Mouse (Mus musculus): ENCODE data around the gene Mrtfa. TPM values are rescaled to one million over a fixed set of nuclear protein-coding genes. Genes with fewer than 3 reads are reported as not detected.

Gene Mrtfa
- polyA plus RNA-seq, 1 experiment from 2014 or later = 32.0 TPM

GRCm38 (mm10) chr15:81072748-81073147 lies 117.8 kb downstream of the Mrtfa start:
- ATAC-seq = no peak
- no peaks in the 10 kb centered on the region for H3K4me1 ChIP-seq (replicated peaks)
- H3K4me3 ChIP-seq (replicated peaks) = no peak overlapping the region
- no peak overlapping the region for H3K27ac ChIP-seq
- no peak overlapping the region for H3K4me2 ChIP-seq (replicated peaks)
- WGBS = 78% methylated on average over 2 of the region's 2 CpGs
- no peaks in the 10 kb centered on the region for H3K27me3 ChIP-seq
- peaks cover 4% of the 10 kb centered on the region; the same call in 1 of the 2 replicates for H3K36me3 ChIP-seq
- H3K9me3 ChIP-seq = 0 out of 2 replicates have a peak, but pooled peaks cover 2% of the 10 kb centered on the region
- H3K9ac ChIP-seq (replicated peaks) = no peak overlapping the region

- Histone ChIP-seq H3K36me3 (peaks cover 4% of the 10 kb centered on the region; the same call in 1 of the 2 replicates), H3K9me3 (0 out of 2 replicates have a peak, but pooled peaks cover 2% of the 10 kb centered on the region), H3K4me3 (replicated peaks) (no peak overlapping the region), H3K4me1 (replicated peaks) (no peaks in the 10 kb centered on the region), H3K27ac (no peak overlapping the region), H3K4me2 (replicated peaks) (no peak overlapping the region), H3K27me3 (no peaks in the 10 kb centered on the region), H3K9ac (replicated peaks) (no peak overlapping the region)
- no peak for ATAC-seq
- 93% methylated on average over 1 of the region's 1 CpGs for WGBS
Measured at GRCm38 (mm10) chr15:81070470-81070869, 120.1 kb downstream of the Mrtfa start.

- H3K4me3 ChIP-seq (replicated peaks) = no peak overlapping the region
Measured at GRCm38 (mm10) chr15:81068641-81069381, 121.7 kb downstream of the Mrtfa start.

GRCm38 (mm10) chr15:81067761-81068160 lies 122.8 kb downstream of the Mrtfa start:
- Histone ChIP-seq H3K27me3 (no peaks in the 10 kb centered on the region), H3K36me3 (peaks cover 4% of the 10 kb centered on the region; the same call in 1 of the 2 replicates), H3K4me1 (replicated peaks) (peaks cover 3% of the 10 kb centered on the region), H3K9me3 (0 out of 2 replicates have a peak, but pooled peaks cover 2% of the 10 kb centered on the region), H3K4me3 (replicated peaks) (no peak overlapping the region), H3K9ac (replicated peaks) (no peak overlapping the region), H3K4me2 (replicated peaks) (no peak overlapping the region), H3K27ac (no peak overlapping the region)
- ATAC-seq = no peak
- 96% methylated on average over 3 of the region's 3 CpGs for WGBS

More at GRCm38 (mm10) chr15:81068641-81069381, 121.7 kb downstream of the Mrtfa start:
- Histone ChIP-seq H3K27me3 (no peaks in the 10 kb centered on the region), H3K27ac (no peak overlapping the region), H3K36me3 (peaks cover 4% of the 10 kb centered on the region; the same call in 1 of the 2 replicates), H3K9ac (replicated peaks) (no peak overlapping the region), H3K4me1 (replicated peaks) (no peaks in the 10 kb centered on the region), H3K9me3 (0 out of 2 replicates have a peak, but pooled peaks cover 2% of the 10 kb centered on the region), H3K4me2 (replicated peaks) (no peak overlapping the region)
- 97% methylated on average over 5 of the region's 5 CpGs for WGBS
- ATAC-seq = no peak

GRCm38 (mm10) chr15:81066976-81067375 lies 123.6 kb downstream of the Mrtfa start:
- peaks cover 11% of the 10 kb centered on the region for H3K4me1 ChIP-seq (replicated peaks)
- whole genome bisulfite sequencing = 81% methylated on average over 5 of the region's 5 CpGs
- ATAC-seq = no peak

GRCm38 (mm10) chr15:81064661-81065060 lies 125.9 kb downstream of the Mrtfa start:
- 97% methylated on average over 4 of the region's 4 CpGs for WGBS
- H3K27me3 ChIP-seq = no peaks in the 10 kb centered on the region
- ATAC-seq = no peak

More at GRCm38 (mm10) chr15:81066976-81067375, 123.6 kb downstream of the Mrtfa start:
- H3K4me2 ChIP-seq (replicated peaks) = no peak overlapping the region
- no peak overlapping the region for H3K4me3 ChIP-seq (replicated peaks)
- 0 out of 2 replicates have a peak, but pooled peaks cover 2% of the 10 kb centered on the region for H3K9me3 ChIP-seq
- H3K27ac ChIP-seq = no peak overlapping the region
- H3K27me3 ChIP-seq = no peaks in the 10 kb centered on the region
- H3K9ac ChIP-seq (replicated peaks) = no peak overlapping the region
- peaks cover 4% of the 10 kb centered on the region; the same call in 1 of the 2 replicates for H3K36me3 ChIP-seq

GRCm38 (mm10) chr15:81064143-81064542 lies 126.4 kb downstream of the Mrtfa start:
- no peak for ATAC-seq
- Histone ChIP-seq H3K27me3 (no peaks in the 10 kb centered on the region), H3K36me3 (peaks cover 3% of the 10 kb centered on the region; the same call in 1 of the 2 replicates), H3K4me3 (replicated peaks) (no peak overlapping the region), H3K4me1 (replicated peaks) (peaks cover 14% of the 10 kb centered on the region), H3K27ac (no peak overlapping the region), H3K9me3 (0 out of 2 replicates have a peak, but pooled peaks cover 2% of the 10 kb centered on the region), H3K4me2 (replicated peaks) (no peak overlapping the region), H3K9ac (replicated peaks) (no peak overlapping the region)
- WGBS = 38% methylated on average over 1 of the region's 1 CpGs

More at GRCm38 (mm10) chr15:81064661-81065060, 125.9 kb downstream of the Mrtfa start:
- Histone ChIP-seq H3K4me2 (replicated peaks) (no peak overlapping the region), H3K36me3 (peaks cover 4% of the 10 kb centered on the region; the same call in 1 of the 2 replicates), H3K9ac (replicated peaks) (no peak overlapping the region), H3K27ac (no peak overlapping the region), H3K9me3 (0 out of 2 replicates have a peak, but pooled peaks cover 2% of the 10 kb centered on the region), H3K4me3 (replicated peaks) (no peak overlapping the region), H3K4me1 (replicated peaks) (peaks cover 14% of the 10 kb centered on the region)

- H3K36me3 ChIP-seq = no peaks in the 10 kb centered on the region
- ATAC-seq = no peak
- no peak overlapping the region for H3K4me2 ChIP-seq (replicated peaks)
- no peak overlapping the region for H3K27ac ChIP-seq
- H3K9me3 ChIP-seq = no peaks in the 10 kb centered on the region
- no peak overlapping the region for H3K4me3 ChIP-seq (replicated peaks)
- WGBS = 61% methylated on average over 8 of the region's 8 CpGs
- H3K27me3 ChIP-seq = no peaks in the 10 kb centered on the region
- no peak overlapping the region for H3K9ac ChIP-seq (replicated peaks)
- peaks cover 14% of the 10 kb centered on the region for H3K4me1 ChIP-seq (replicated peaks)
Measured at GRCm38 (mm10) chr15:81062616-81063015, 127.9 kb downstream of the Mrtfa start.

GRCm38 (mm10) chr15:81062175-81062588 lies 128.4 kb downstream of the Mrtfa start:
- H3K9me3 ChIP-seq = no peaks in the 10 kb centered on the region
- no peaks in the 10 kb centered on the region for H3K36me3 ChIP-seq
- H3K4me2 ChIP-seq (replicated peaks) = no peak overlapping the region
- H3K4me3 ChIP-seq (replicated peaks) = no peak overlapping the region
- peaks cover 14% of the 10 kb centered on the region for H3K4me1 ChIP-seq (replicated peaks)
- no peak overlapping the region for H3K9ac ChIP-seq (replicated peaks)
- WGBS = 40% methylated on average over 8 of the region's 8 CpGs
- no peak overlapping the region for H3K27ac ChIP-seq
- ATAC-seq = no peak
- H3K27me3 ChIP-seq = no peaks in the 10 kb centered on the region

- Histone ChIP-seq H3K27ac (no peak overlapping the region), H3K4me3 (replicated peaks) (no peak overlapping the region), H3K4me2 (replicated peaks) (no peak overlapping the region), H3K4me1 (replicated peaks) (peaks cover 14% of the 10 kb centered on the region), H3K9me3 (no peaks in the 10 kb centered on the region), H3K27me3 (no peaks in the 10 kb centered on the region), H3K36me3 (no peaks in the 10 kb centered on the region), H3K9ac (replicated peaks) (no peak overlapping the region)
- 93% methylated on average over 2 of the region's 2 CpGs for WGBS
- no peak for ATAC-seq
Measured at GRCm38 (mm10) chr15:81060975-81061374, 129.6 kb downstream of the Mrtfa start.

- H3K9me3 ChIP-seq = no peaks in the 10 kb centered on the region
- H3K9ac ChIP-seq (replicated peaks) = no peak overlapping the region
- 92% methylated on average over 5 of the region's 5 CpGs for WGBS
- H3K27ac ChIP-seq = no peak overlapping the region
- no peak overlapping the region for H3K4me3 ChIP-seq (replicated peaks)
- no peaks in the 10 kb centered on the region for H3K36me3 ChIP-seq
- no peaks in the 10 kb centered on the region for H3K27me3 ChIP-seq
- no peak for ATAC-seq
- no peak overlapping the region for H3K4me2 ChIP-seq (replicated peaks)
- H3K4me1 ChIP-seq (replicated peaks) = peaks cover 10% of the 10 kb centered on the region
Measured at GRCm38 (mm10) chr15:81057736-81058135, 132.8 kb downstream of the Mrtfa start.

GRCm38 (mm10) chr15:81055488-81055887 lies 135.1 kb downstream of the Mrtfa start:
- no peaks in the 10 kb centered on the region for H3K9me3 ChIP-seq
- no peaks in the 10 kb centered on the region for H3K4me1 ChIP-seq (replicated peaks)
- no peak overlapping the region for H3K4me2 ChIP-seq (replicated peaks)
- H3K27ac ChIP-seq = no peak overlapping the region
- no peaks in the 10 kb centered on the region for H3K27me3 ChIP-seq
- H3K4me3 ChIP-seq (replicated peaks) = no peak overlapping the region
- 96% methylated on average over 2 of the region's 2 CpGs for WGBS
- no peak overlapping the region for H3K9ac ChIP-seq (replicated peaks)
- ATAC-seq = no peak
- no peaks in the 10 kb centered on the region for H3K36me3 ChIP-seq

All from midbrain, embryonic 13.5 days (tissue).